Mouse (Mus musculus) limb, embryonic 14.5 days (tissue): ENCODE measurements around the gene Pi4k2b. TPM values are rescaled to one million over a fixed set of nuclear protein-coding genes. Genes with fewer than 3 reads are reported as not detected.

Experiments used
- ATAC-seq: fragments of 200-750 bp; cut with Nextera tagmentation; 2 replicates; pipeline ENCODE4 v1.8.0; 2017; ENCODE audit warnings: low read depth, moderate number of reproducible peaks, moderate TSS enrichment; ENCODE audit not compliant: low FRiP score
- DNase-seq: peaks from one replicate; pipeline ENCODE4 v3.0.0-alpha.2; 2015; ENCODE audit warnings: low spot score
- H3K27ac ChIP-seq: fragments of 300-500 bp; sonication (generic); replicated peaks from 2 replicates; pipeline ENCODE4 v1.5.1; 2014; ENCODE audit warnings: low read depth, mild to moderate bottlenecking, low read length, moderate library complexity, mixed read lengths
- H3K27me3 ChIP-seq: fragments of 300-500 bp; sonication (generic); 2 replicates; pipeline ENCODE4 v1.6.1; 2014; ENCODE audit warnings: low read length, mixed read lengths; ENCODE audit not compliant: control insufficient read depth, insufficient read depth
- H3K36me3 ChIP-seq: fragments of 300-500 bp; sonication (generic); 2 replicates; pipeline ENCODE4 v1.6.1; 2014; ENCODE audit warnings: mild to moderate bottlenecking, low read length, moderate library complexity, mixed read lengths; ENCODE audit not compliant: control insufficient read depth, insufficient read depth
- H3K4me1 ChIP-seq: fragments of 300-500 bp; sonication (generic); 2 replicates; pipeline ENCODE4 v1.6.1; 2014; ENCODE audit warnings: antibody characterized with exemption, low read length, mixed read lengths; ENCODE audit not compliant: control insufficient read depth, insufficient read depth
- H3K4me2 ChIP-seq: fragments of 300-500 bp; sonication (generic); replicated peaks from 2 replicates; pipeline ENCODE4 v1.6.1; 2014; ENCODE audit warnings: low read depth, mild to moderate bottlenecking, low read length, moderate library complexity; ENCODE audit not compliant: severe bottlenecking
- H3K4me3 ChIP-seq: fragments of 300-500 bp; sonication (generic); replicated peaks from 2 replicates; pipeline ENCODE4 v1.5.1; 2014; ENCODE audit warnings: low read length
- H3K9ac ChIP-seq: fragments of 300-500 bp; sonication (generic); 2 replicates; pipeline ENCODE4 v1.6.1; 2014; ENCODE audit warnings: mild to moderate bottlenecking, low read depth, low read length, moderate library complexity; ENCODE audit not compliant: severe bottlenecking
- H3K9me3 ChIP-seq: fragments of 300-500 bp; sonication (generic); 2 replicates; pipeline ENCODE4 v1.6.1; 2016; ENCODE audit warnings: low read length; ENCODE audit not compliant: control insufficient read depth
- POLR2A ChIP-seq: fragments of 200-500 bp; IDR thresholded peaks from 2 replicates; pipeline ENCODE4 v1.8.0; 2012; ENCODE audit warnings: inconsistent platforms, mild to moderate bottlenecking, moderate library complexity, borderline replicate concordance; ENCODE audit not compliant: insufficient read depth, insufficient read length; ENCODE audit errors: extremely low read depth
- WGBS: fragments of 180-500 bp; shearing (Covaris S2); extraction: QIAGEN DNeasy Blood & Tissue Kit; methylation state at CpG from one replicate; pipeline ENCODE4 v1.1.7; 2014; 5-methylcytosine and 5-hydroxymethylcytosine counted together
- polyA plus RNA-seq, 2 experiments: library from polyadenylated mRNA; depleted of rRNA in 1 of 2; stranded (reverse) in 1 of 2; unstranded in 1 of 2; fragments of >200 nt; fragmentation: Nextera tagmentation in 1 of 2; extraction: Ambion mirVana in 1 of 2; gene quantifications; 2 replicates each; pipeline versions ENCODE4 v1.2.1 to v1.2.3; 2012 to 2014

Pi4k2b gene
- polyA plus RNA-seq, 2 experiments = 21.9 to 23.3 TPM

GRCm38 (mm10) chr5:52782523-52783250 is 41.3 kb downstream of the Pi4k2b start:
- no peaks in the 10 kb centered on the region for H3K4me1 ChIP-seq
- H3K27ac ChIP-seq = peak overlapping the region; percentile 16
- 4% methylated on average over 37 of the region's 37 CpGs for WGBS
- H3K4me2 ChIP-seq = peak overlapping the region; percentile 53
- peak; percentile 60; the same call in 1 of the 2 replicates for TF ChIP-seq POLR2A
- H3K36me3 ChIP-seq = peaks cover 14% of the 10 kb centered on the region
- H3K9ac ChIP-seq = peak overlapping the region; percentile 74
- H3K4me3 ChIP-seq = peak overlapping the region; percentile 54
- no peaks in the 10 kb centered on the region for H3K9me3 ChIP-seq
- peak; percentile 97 for ATAC-seq
- H3K27me3 ChIP-seq = no peaks in the 10 kb centered on the region
- peak; percentile 85 for DNase-seq

GRCm38 (mm10) chr5:52783251-52783620 is 41.9 kb downstream of the Pi4k2b start:
- Histone ChIP-seq H3K27ac (peak overlapping the region; percentile 16), H3K9me3 (no peaks in the 10 kb centered on the region), H3K4me1 (no peaks in the 10 kb centered on the region), H3K4me2 (peak overlapping the region; percentile 53), H3K27me3 (no peaks in the 10 kb centered on the region), H3K4me3 (peak overlapping the region; percentile 54), H3K9ac (peak overlapping the region; percentile 74), H3K36me3 (peaks cover 17% of the 10 kb centered on the region)
- peak; percentile 21 for DNase-seq
- ATAC-seq = no peak; the same call in 1 of the 2 replicates
- 0% methylated on average over 9 of the region's 9 CpGs for WGBS
- TF ChIP-seq POLR2A = no peak

- no peak for TF ChIP-seq POLR2A
- DNase-seq (no peak), ATAC-seq (no peak)
- H3K36me3 ChIP-seq = peaks cover 24% of the 10 kb centered on the region
- no peak overlapping the region for H3K27ac ChIP-seq
- H3K4me3 ChIP-seq = peak overlapping the region; percentile 54
- H3K27me3 ChIP-seq = no peaks in the 10 kb centered on the region
- H3K9ac ChIP-seq = no peak overlapping the region
- peak overlapping the region; percentile 53; the same call in 1 of the 2 replicates for H3K4me2 ChIP-seq
- WGBS = 71% methylated on average over 2 of the region's 2 CpGs
- no peaks in the 10 kb centered on the region for H3K4me1 ChIP-seq
- H3K9me3 ChIP-seq = no peaks in the 10 kb centered on the region
These were observed 42.6 kb downstream of the Pi4k2b start for GRCm38 (mm10) chr5:52783957-52784356.

- WGBS = 85% methylated on average over 7 of the region's 7 CpGs
These were observed 45.4 kb downstream of the Pi4k2b start for GRCm38 (mm10) chr5:52786556-52787322.

DNA sequence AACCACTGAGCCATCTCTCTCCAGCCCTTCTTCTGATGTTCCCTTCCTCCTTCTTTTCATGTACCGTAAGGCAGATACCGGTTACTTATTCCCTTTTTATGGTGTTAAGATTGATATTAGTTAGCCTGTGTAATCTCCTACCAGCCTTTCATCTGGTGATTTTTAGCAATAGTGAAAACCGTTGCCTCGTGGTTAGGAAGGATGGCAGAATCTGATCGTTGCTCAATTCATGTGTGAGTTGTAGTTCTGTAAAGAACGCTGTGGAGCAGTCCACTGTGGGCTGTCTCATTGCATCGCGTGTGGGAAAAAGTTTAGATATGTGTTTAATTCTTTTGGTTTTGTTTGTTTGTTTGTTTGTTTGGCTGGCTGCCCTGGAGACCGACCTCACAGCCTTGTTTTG is 51.9 kb downstream of the Pi4k2b start:
- Histone ChIP-seq H3K4me2 (no peak overlapping the region), H3K9me3 (no peaks in the 10 kb centered on the region), H3K4me1 (no peaks in the 10 kb centered on the region), H3K27ac (no peak overlapping the region), H3K4me3 (no peak overlapping the region), H3K27me3 (no peaks in the 10 kb centered on the region), H3K9ac (no peak overlapping the region), H3K36me3 (peaks cover 35% of the 10 kb centered on the region)
- DNase-seq = no peak
- no peak for TF ChIP-seq POLR2A
- ATAC-seq = no peak
- WGBS = 91% methylated on average over 9 of the region's 9 CpGs

More at GRCm38 (mm10) chr5:52786556-52787322, 45.4 kb downstream of the Pi4k2b start:
- H3K4me3 ChIP-seq = no peak overlapping the region
- no peak overlapping the region for H3K27ac ChIP-seq
- no peak for TF ChIP-seq POLR2A
- no peak overlapping the region for H3K4me2 ChIP-seq
- no peaks in the 10 kb centered on the region for H3K4me1 ChIP-seq
- no peaks in the 10 kb centered on the region for H3K9me3 ChIP-seq
- H3K9ac ChIP-seq = no peak overlapping the region
- ATAC-seq (no peak), DNase-seq (no peak)
- no peaks in the 10 kb centered on the region for H3K27me3 ChIP-seq
- H3K36me3 ChIP-seq = peaks cover 28% of the 10 kb centered on the region
